Mouse (Mus musculus) myocyte (in vitro differentiated cells): ENCODE measurements around the gene Olfr1502.
"Not testable (repeated sequence)": the region's sequence is repeated elsewhere in the genome, so short reads cannot be mapped to it uniquely, and the experiment has no call there.

Experiments used
- CEBPB ChIP-seq: IDR thresholded peaks from 2 replicates; pipeline ENCODE4 v1.6.1; 2011; ENCODE audit warnings: mild to moderate bottlenecking, moderate library complexity; ENCODE audit not compliant: poor library complexity, insufficient read depth, severe bottlenecking
- E2F4 ChIP-seq: IDR thresholded peaks from one replicate; pipeline ENCODE4 v1.6.1; 2011; ENCODE audit warnings: mild to moderate bottlenecking, control low read depth, moderate library complexity; ENCODE audit not compliant: insufficient read depth
- MAX ChIP-seq: IDR thresholded peaks from one replicate; pipeline ENCODE4 v1.6.1; 2011; ENCODE audit warnings: low read depth, mild to moderate bottlenecking, control low read depth
- MYOD1 ChIP-seq, 3 experiments: IDR thresholded peaks; one replicate each; pipeline ENCODE4 v1.6.1; 2011; ENCODE audit warnings: control low read depth in 2 of 3, low read depth in 2 of 3, mild to moderate bottlenecking in 2 of 3, moderate library complexity in 1 of 3; ENCODE audit not compliant: insufficient read length in 2 of 3, control insufficient read depth in 1 of 3
- MYOG ChIP-seq, 3 experiments: IDR thresholded peaks; one replicate each; pipeline ENCODE4 v1.6.1; 2011; ENCODE audit warnings: control low read depth in 2 of 3, low read depth in 2 of 3, mild to moderate bottlenecking in 2 of 3; ENCODE audit not compliant: insufficient read length in 2 of 3, control insufficient read depth in 1 of 3, insufficient read depth in 1 of 3
- POLR2A ChIP-seq: IDR thresholded peaks from one replicate; pipeline ENCODE4 v1.6.1; 2011; ENCODE audit warnings: low read depth, mild to moderate bottlenecking, control low read depth, moderate library complexity; ENCODE audit not compliant: insufficient read length
- POLR2AphosphoS2 ChIP-seq: IDR thresholded peaks from one replicate; pipeline ENCODE4 v1.6.1; 2011; ENCODE audit warnings: low read depth, control low read depth; ENCODE audit not compliant: insufficient read length
- SRF ChIP-seq: IDR thresholded peaks from one replicate; pipeline ENCODE4 v1.6.1; 2011; ENCODE audit warnings: low read depth; ENCODE audit not compliant: control insufficient read depth, insufficient read length
- TCF12 ChIP-seq: IDR thresholded peaks from one replicate; pipeline ENCODE4 v1.6.1; 2011; ENCODE audit warnings: mild to moderate bottlenecking, control low read depth; ENCODE audit not compliant: poor library complexity, insufficient read depth, severe bottlenecking
- TCF3 ChIP-seq: IDR thresholded peaks from one replicate; pipeline ENCODE4 v1.6.1; 2011; ENCODE audit warnings: low read depth, control low read depth; ENCODE audit not compliant: insufficient read length
- USF1 ChIP-seq: IDR thresholded peaks from one replicate; pipeline ENCODE4 v1.6.1; 2011; ENCODE audit warnings: low read depth, mild to moderate bottlenecking, control low read depth, moderate library complexity

GRCm38 (mm10) chr19:13850592-13850991 is 11.0 kb upstream of the Olfr1502 start, which contains the start of gene Olfr1501:
- not testable (repeated sequence) for TF ChIP-seq MYOG (IDR thresholded peaks at IDR 0.05; ENCODE audit: control insufficient read depth in 1 of 3, insufficient read depth in 1 of 3, insufficient read length in 2 of 3, low read depth in 2 of 3); CEBPB; POLR2A; MYOD1 (IDR thresholded peaks at IDR 0.05; ENCODE audit: control insufficient read depth in 1 of 3, insufficient read length in 2 of 3, low read depth in 2 of 3); MAX; POLR2AphosphoS2; TCF12; E2F4; TCF3; SRF; USF1
